Mouse (Mus musculus) heart, embryonic 10.5 days (tissue): ENCODE data around the gene Gcc1. TPM values are rescaled to one million over a fixed set of nuclear protein-coding genes. Genes with fewer than 3 reads are reported as not detected.

Source experiments
- DNase-seq: peaks from one replicate; pipeline ENCODE4 v3.0.0-alpha.2; 2017; ENCODE audit warnings: low spot score
- H3K27ac ChIP-seq: fragments of 300-500 bp; sonication (generic); 2 replicates; pipeline ENCODE4 v1.5.1; 2016; ENCODE audit warnings: mild to moderate bottlenecking
- H3K27me3 ChIP-seq: fragments of 300-500 bp; sonication (generic); 2 replicates; pipeline ENCODE4 v1.6.1; 2016; ENCODE audit warnings: mild to moderate bottlenecking; ENCODE audit not compliant: poor library complexity, insufficient read depth, severe bottlenecking
- H3K36me3 ChIP-seq: fragments of 300-500 bp; sonication (generic); 2 replicates; pipeline ENCODE4 v1.6.1; 2016; ENCODE audit warnings: mild to moderate bottlenecking, moderate library complexity
- H3K4me1 ChIP-seq: fragments of 300-500 bp; sonication (generic); 2 replicates; pipeline ENCODE4 v1.6.1; 2016; ENCODE audit warnings: mild to moderate bottlenecking
- H3K4me3 ChIP-seq: fragments of 300-500 bp; sonication (generic); 2 replicates; pipeline ENCODE4 v1.5.1; 2016; ENCODE audit warnings: mild to moderate bottlenecking, moderate library complexity
- H3K9me3 ChIP-seq: fragments of 300-500 bp; sonication (generic); 2 replicates; pipeline ENCODE4 v1.6.1; 2016; ENCODE audit warnings: mild to moderate bottlenecking, moderate library complexity
- WGBS: fragments of 180-500 bp; shearing (Covaris S2); methylation state at CpG from one replicate; pipeline ENCODE4 v1.1.7; 2016; 5-methylcytosine and 5-hydroxymethylcytosine counted together
- polyA plus RNA-seq: library from polyadenylated mRNA; unstranded; fragments of >200 nt; fragmentation: Nextera tagmentation; extraction: Ambion mirVana; gene quantifications from 2 replicates; pipeline ENCODE4 v1.2.1, GENCODE M21; 2016

Gcc1 gene
- polyA plus RNA-seq, 1 experiment from 2014 or later = 7.6 TPM

- Histone ChIP-seq H3K27ac (no peak overlapping the region), H3K9me3 (no peaks in the 10 kb centered on the region), H3K36me3 (no peaks in the 10 kb centered on the region), H3K4me1 (no peaks in the 10 kb centered on the region), H3K4me3 (no peak overlapping the region), H3K27me3 (no peaks in the 10 kb centered on the region)
- no peak for DNase-seq
- 79% methylated on average over 6 of the region's 6 CpGs for WGBS
Measured at GRCm38 (mm10) chr6:28369966-28370683, 58.1 kb downstream of the Gcc1 start.

GRCm38 (mm10) chr6:28367575-28367974 is 60.6 kb downstream of the Gcc1 start:
- no peak for DNase-seq
- H3K36me3 ChIP-seq = no peaks in the 10 kb centered on the region
- no peaks in the 10 kb centered on the region for H3K9me3 ChIP-seq
- H3K27ac ChIP-seq = no peak overlapping the region
- 88% methylated on average over 9 of the region's 9 CpGs for WGBS
- no peak overlapping the region for H3K4me3 ChIP-seq
- no peaks in the 10 kb centered on the region for H3K27me3 ChIP-seq
- no peaks in the 10 kb centered on the region for H3K4me1 ChIP-seq

Other genes starting within 250 kb of the Gcc1 start
- gene Zfp800, start 30.4 kb downstream of the Gcc1 start, polyA plus RNA-seq = 11.7 and 15.0 TPM in 2 replicates
- gene Arf5, start 4.8 kb downstream of the Gcc1 start, polyA plus RNA-seq = 273 and 310 TPM in 2 replicates
- gene Fscn3, start 601 bp downstream of the Gcc1 start, polyA plus RNA-seq = not detected in 2 replicates
- not detected in 2 replicates for gene Pax4, start 21.0 kb upstream of the Gcc1 start, polyA plus RNA-seq
- 114 and 120 TPM in 2 replicates for gene Snd1, start 46.7 kb upstream of the Gcc1 start, polyA plus RNA-seq